Mouse (Mus musculus) kidney, postnatal 25 days (tissue): ENCODE data around the gene D11Wsu47e.
A peak's percentile ranks its signal among the peaks of the same experiment; 100 is the strongest.

Experiments
- DNase-seq, 2 experiments: peaks; one replicate each; pipeline ENCODE4 v3.0.0; 2021; ENCODE audit warnings: mixed read lengths in 2 of 2

D11Wsu47e gene

DNA sequence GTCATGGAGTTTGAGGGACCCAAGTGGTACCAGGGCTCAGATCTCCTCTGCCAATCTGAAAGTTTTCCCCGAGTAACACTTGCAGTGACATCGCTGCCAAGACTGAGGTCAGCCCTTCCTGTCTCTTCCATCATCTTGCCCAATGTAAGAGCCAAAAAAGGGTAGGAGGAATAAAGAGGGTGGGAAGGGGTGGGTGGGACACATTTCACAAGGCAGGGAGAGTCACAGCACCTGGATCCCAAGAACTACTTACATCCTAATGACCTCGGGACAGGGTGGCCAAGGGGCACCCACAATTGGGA, 53.3 kb downstream of the D11Wsu47e start:
- DNase-seq = peak in 1 of 2 experiments; percentile 28

DNA sequence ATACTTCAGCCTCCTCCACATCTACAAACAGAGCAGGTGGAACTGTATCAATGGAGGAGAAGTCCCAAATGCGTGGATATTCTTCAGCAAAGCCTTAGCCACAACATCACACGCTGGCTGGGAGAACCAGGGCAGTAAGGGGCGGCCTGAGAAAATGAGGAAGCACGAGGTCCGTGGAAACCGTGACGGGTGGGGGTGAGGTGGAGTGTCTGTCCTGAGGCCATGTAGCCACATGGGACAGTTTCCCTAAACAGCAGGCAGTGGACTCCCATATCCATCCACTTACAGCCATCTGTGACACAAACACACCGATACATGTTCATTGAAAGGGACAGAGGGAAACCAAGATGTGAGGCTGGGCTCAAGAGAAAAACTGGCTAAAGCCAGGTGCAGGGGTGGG, 53.7 kb downstream of the D11Wsu47e start:
- DNase-seq = no peak

DNA sequence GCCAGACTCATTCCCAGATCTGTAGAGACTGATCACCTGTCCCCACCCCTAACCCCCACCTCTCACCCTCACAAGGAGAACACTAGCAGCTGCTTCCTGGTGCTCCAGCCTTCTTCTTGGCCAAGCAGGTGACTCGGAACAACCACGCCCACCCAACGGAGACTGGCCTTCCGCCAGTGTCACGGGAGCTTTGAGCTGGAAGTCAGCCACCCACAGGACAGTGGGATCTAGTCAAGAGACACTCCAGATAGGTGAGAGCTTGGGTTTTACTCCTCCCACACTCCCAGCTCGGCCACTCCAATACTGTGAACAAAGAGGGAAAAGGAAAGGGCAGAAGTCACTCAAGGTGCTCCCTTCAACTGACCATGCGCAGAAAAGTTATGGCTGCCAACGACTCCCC, 55.0 kb downstream of the D11Wsu47e start:
- peak; percentile 83 to 89 for DNase-seq

DNA sequence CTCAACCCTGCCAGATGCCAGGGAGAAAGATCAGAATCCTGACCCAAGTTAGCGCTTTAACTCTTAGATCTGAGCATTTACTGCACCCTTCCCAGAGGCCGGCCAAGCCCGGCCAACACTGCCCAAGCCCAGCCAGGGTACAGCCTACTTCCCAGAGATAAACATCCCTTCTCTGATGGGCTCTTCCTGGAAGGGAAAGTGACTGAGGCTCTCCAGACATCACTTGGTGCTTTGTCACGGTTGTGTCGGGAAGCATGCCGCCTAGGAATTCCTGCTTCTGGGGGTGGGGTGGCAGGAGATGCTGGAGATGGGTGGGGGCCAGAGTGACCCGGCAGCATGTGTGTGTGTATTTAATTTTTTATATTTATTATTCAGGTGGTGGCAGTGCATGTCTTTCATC, 55.9 kb downstream of the D11Wsu47e start:
- peak; percentile 34 to 73 for DNase-seq

DNA sequence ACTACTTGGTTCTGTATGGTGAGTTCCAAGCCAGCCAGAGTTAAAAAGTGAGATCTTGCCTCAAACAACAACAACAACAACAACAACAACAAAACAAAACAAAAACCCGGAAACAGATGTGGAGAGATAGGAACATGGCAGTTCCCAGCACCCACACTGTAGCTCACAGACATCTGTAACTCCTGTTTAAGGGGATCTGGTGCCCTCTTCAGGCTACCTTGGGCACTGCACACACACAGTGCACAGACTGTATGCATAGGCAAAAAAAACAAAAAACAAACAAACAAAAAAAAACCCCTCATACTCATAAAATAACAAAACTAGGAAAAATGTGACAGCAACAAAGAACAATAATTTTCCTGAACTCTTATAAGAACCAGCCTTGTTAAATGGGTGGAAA, 58.8 kb downstream of the D11Wsu47e start:
- no peak for DNase-seq
